Mouse (Mus musculus): ENCODE results near the gene Tex30. TPM values are rescaled to one million over a fixed set of nuclear protein-coding genes. Genes with fewer than 3 reads are reported as not detected.

Tex30 gene
- total and polyA plus RNA-seq, 2 experiments from 2014 or later: 17.7 to 35.5 TPM

DNA sequence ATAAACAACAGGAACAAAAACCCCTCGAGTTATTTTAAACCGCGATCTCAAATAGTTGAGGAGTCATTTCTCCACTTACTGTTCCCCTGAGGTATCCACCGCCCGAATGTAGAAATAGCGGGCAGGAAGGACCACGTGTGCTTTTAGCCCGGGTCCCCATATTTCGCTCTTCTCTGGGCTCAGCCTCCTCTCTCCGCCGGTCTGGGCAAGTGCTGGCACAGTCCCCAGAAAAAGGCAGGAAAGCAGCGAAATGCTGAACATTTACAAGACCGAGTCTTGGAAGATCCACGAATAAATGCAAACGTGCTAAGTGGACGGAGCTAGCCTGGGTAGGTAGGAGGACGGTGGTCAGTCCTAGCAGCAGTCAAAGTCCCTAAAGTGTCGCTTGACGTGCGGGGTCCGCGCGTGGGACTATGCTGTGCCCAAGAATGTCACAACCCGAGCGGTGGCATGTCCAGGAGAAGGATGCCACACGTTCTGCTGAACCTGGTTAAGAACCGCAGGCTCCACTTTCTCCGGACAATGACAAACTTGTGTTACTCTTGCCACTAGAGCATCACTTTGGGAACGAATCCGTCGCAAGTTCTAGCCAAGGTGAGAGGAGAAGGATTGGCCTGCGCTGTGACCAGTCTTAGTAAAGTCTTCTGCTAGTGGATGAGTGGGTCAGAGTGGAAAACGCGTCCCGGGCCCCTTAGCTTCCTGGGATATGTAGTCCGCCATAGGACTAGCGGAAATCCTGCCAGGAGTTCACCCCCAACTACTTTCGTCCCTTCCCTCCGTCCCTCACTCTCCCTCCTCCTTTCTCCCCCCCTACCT, 16.2 kb upstream of the Tex30 start, which contains the start of the genes Kdelc1 and Bivm:
Gene Kdelc1 (minus strand): TSS at position 570 of the 816 bp plus-strand sequence.
Gene Bivm (plus strand): TSS at position 719 of the 816 bp plus-strand sequence.
- H3K27ac ChIP-seq (ENCODE audit: low read depth): peak within 1 kb of the TSS; percentile 95
- H3K4me1 ChIP-seq (ENCODE audit: control insufficient read depth, insufficient read depth): peaks cover 3% of the 10 kb centered on the region; the same call in 1 of the 2 replicates
- peaks cover 27% of the 10 kb centered on the region for H3K36me3 ChIP-seq (replicated peaks; ENCODE audit: control insufficient read depth, insufficient read depth, low read length)
- peak; percentile 96 for ATAC-seq (ENCODE audit: insufficient read depth, low read depth)
- WGBS: under 1% methylated on average over 39 of the region's 39 CpGs
- H3K4me3 ChIP-seq (ENCODE audit: low read depth, low read length): peak within 1 kb of the TSS; percentile 61
- DNase-seq (ENCODE audit: low spot score): peak; percentile 100
- H3K4me2 ChIP-seq (ENCODE audit: low read depth, low read length): peak within 1 kb of the TSS; percentile 89
- no peaks in the 10 kb centered on the region for H3K27me3 ChIP-seq (ENCODE audit: control insufficient read depth, insufficient read depth, low read length)
- no peak for TF ChIP-seq CTCF (IDR thresholded peaks at IDR 0.05; ENCODE audit: low read depth)
- TF ChIP-seq EP300 (IDR thresholded peaks at IDR 0.05; ENCODE audit: low read depth): peak; percentile 59
- peak within 1 kb of the TSS; percentile 73 for H3K9ac ChIP-seq (replicated peaks; ENCODE audit: low read depth, low read length)
- no peaks in the 10 kb centered on the region for H3K9me3 ChIP-seq (replicated peaks; ENCODE audit: control insufficient read depth, low read length)

GRCm38 (mm10) chr1:44117571-44117970, 15.3 kb upstream of the Tex30 start:
- ATAC-seq (ENCODE audit: insufficient read depth, low read depth): no peak
- Histone ChIP-seq H3K4me3 (ENCODE audit: low read depth, low read length) (peak overlapping the region; percentile 61), H3K9me3 (replicated peaks; ENCODE audit: control insufficient read depth, low read length) (no peaks in the 10 kb centered on the region), H3K27ac (ENCODE audit: low read depth) (no peak overlapping the region), H3K27me3 (ENCODE audit: control insufficient read depth, insufficient read depth, low read length) (no peaks in the 10 kb centered on the region), H3K4me1 (ENCODE audit: control insufficient read depth, insufficient read depth) (peaks cover 3% of the 10 kb centered on the region; the same call in 1 of the 2 replicates), H3K4me2 (ENCODE audit: low read depth, low read length) (peak overlapping the region; percentile 89; the same call in 1 of the 2 replicates), H3K9ac (replicated peaks; ENCODE audit: low read depth, low read length) (no peak overlapping the region), H3K36me3 (replicated peaks; ENCODE audit: control insufficient read depth, insufficient read depth, low read length) (peaks cover 32% of the 10 kb centered on the region)
- TF ChIP-seq EP300 (IDR thresholded peaks at IDR 0.05; ENCODE audit: low read depth): no peak
- no peak for TF ChIP-seq CTCF (IDR thresholded peaks at IDR 0.05; ENCODE audit: low read depth)
- no peak for DNase-seq (ENCODE audit: low spot score)

DNA sequence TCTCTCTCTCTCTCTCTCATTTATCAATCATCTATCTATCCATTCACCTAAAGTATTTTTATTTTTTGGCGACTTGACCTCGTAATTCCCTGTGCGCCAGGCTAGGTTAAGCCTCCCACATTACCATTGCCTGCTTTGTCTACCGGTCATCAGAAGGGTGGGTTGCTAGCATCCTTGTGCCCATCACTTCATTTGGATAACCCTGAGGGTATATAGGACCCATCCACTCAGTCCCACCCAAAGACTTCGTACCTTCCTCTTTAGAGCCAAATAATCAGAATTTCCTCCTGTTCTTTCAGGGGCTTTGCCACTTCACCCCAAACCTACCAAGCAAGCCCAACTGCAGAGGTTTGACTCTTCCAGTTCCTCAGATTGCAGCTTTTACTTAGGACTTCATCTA, 698 bp upstream of the Tex30 start:
- TF ChIP-seq EP300 (IDR thresholded peaks at IDR 0.05; ENCODE audit: low read depth): no peak
- no peak for TF ChIP-seq CTCF (IDR thresholded peaks at IDR 0.05; ENCODE audit: low read depth)
- H3K4me2 ChIP-seq (ENCODE audit: low read depth, low read length): peak overlapping the region; percentile 89
- no peak overlapping the region for H3K27ac ChIP-seq (ENCODE audit: low read depth)
- ATAC-seq (ENCODE audit: insufficient read depth, low read depth): no peak
- DNase-seq (ENCODE audit: low spot score): no peak
- peak overlapping the region; percentile 97 for H3K4me3 ChIP-seq (ENCODE audit: low read depth, low read length)
- 16% methylated on average over 5 of the region's 5 CpGs for WGBS
- peaks cover 5% of the 10 kb centered on the region; the same call in 1 of the 2 replicates for H3K4me1 ChIP-seq (ENCODE audit: control insufficient read depth, insufficient read depth)
- no peak overlapping the region for H3K9ac ChIP-seq (replicated peaks; ENCODE audit: low read depth, low read length)
- peaks cover 22% of the 10 kb centered on the region for H3K36me3 ChIP-seq (replicated peaks; ENCODE audit: control insufficient read depth, insufficient read depth, low read length)
- H3K27me3 ChIP-seq (ENCODE audit: control insufficient read depth, insufficient read depth, low read length): no peaks in the 10 kb centered on the region
- no peaks in the 10 kb centered on the region for H3K9me3 ChIP-seq (replicated peaks; ENCODE audit: control insufficient read depth, low read length)

GRCm38 (mm10) chr1:44101448-44102225, 604 bp downstream of the Tex30 start:
- TF ChIP-seq EP300 (IDR thresholded peaks at IDR 0.05; ENCODE audit: low read depth) (no peak), CTCF (IDR thresholded peaks at IDR 0.05; ENCODE audit: low read depth) (no peak)
- under 1% methylated on average over 49 of the region's 55 CpGs for WGBS
- Histone ChIP-seq H3K4me1 (ENCODE audit: control insufficient read depth, insufficient read depth) (peaks cover 5% of the 10 kb centered on the region; the same call in 1 of the 2 replicates), H3K9me3 (replicated peaks; ENCODE audit: control insufficient read depth, low read length) (no peaks in the 10 kb centered on the region), H3K36me3 (replicated peaks; ENCODE audit: control insufficient read depth, insufficient read depth, low read length) (peaks cover 16% of the 10 kb centered on the region), H3K9ac (replicated peaks; ENCODE audit: low read depth, low read length) (peak overlapping the region; percentile 85), H3K27me3 (ENCODE audit: control insufficient read depth, insufficient read depth, low read length) (no peaks in the 10 kb centered on the region), H3K4me3 (ENCODE audit: low read depth, low read length) (peak overlapping the region; percentile 97), H3K27ac (ENCODE audit: low read depth) (peak overlapping the region; percentile 97), H3K4me2 (ENCODE audit: low read depth, low read length) (peak overlapping the region; percentile 89)
- ATAC-seq (ENCODE audit: insufficient read depth, low read depth) (peak; percentile 73), DNase-seq (ENCODE audit: low spot score) (peak; percentile 37)

DNA sequence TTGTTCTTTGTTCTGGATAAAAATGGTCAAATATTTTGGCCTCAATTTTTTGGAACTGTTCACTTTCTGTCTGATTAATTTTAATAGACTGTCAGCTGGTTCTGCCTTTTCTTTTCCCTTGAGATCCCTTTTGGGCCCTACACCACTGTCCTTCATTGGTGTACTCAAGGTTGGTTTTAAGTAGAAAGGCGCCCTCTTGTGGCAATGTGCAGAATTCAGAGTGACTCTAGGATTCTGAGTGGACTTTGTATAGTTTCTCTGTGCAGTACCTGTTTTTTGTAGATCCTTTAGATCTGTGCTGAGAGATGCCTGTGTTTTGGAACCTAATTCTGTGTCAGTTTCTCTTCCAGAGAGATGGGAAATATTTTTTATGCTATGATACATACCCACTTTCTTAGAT, 37.6 kb downstream of the Tex30 start:
- 0% methylated on average over 1 of the region's 1 CpGs for WGBS

More for the DNA sequence above, 37.6 kb downstream of the Tex30 start:
- H3K27ac ChIP-seq (ENCODE audit: low read depth): no peak overlapping the region
- no peak overlapping the region for H3K4me3 ChIP-seq (ENCODE audit: low read depth, low read length)
- TF ChIP-seq EP300 (IDR thresholded peaks at IDR 0.05; ENCODE audit: low read depth): no peak
- TF ChIP-seq CTCF (IDR thresholded peaks at IDR 0.05; ENCODE audit: low read depth): peak; percentile 70
- H3K4me1 ChIP-seq (ENCODE audit: control insufficient read depth, insufficient read depth): no peaks in the 10 kb centered on the region
- ATAC-seq (ENCODE audit: insufficient read depth, low read depth): no peak
- H3K9ac ChIP-seq (replicated peaks; ENCODE audit: low read depth, low read length): no peak overlapping the region
- H3K4me2 ChIP-seq (ENCODE audit: low read depth, low read length): no peak overlapping the region
- H3K36me3 ChIP-seq (replicated peaks; ENCODE audit: control insufficient read depth, insufficient read depth, low read length): no peaks in the 10 kb centered on the region
- DNase-seq (ENCODE audit: low spot score): peak; percentile 24
- H3K27me3 ChIP-seq (ENCODE audit: control insufficient read depth, insufficient read depth, low read length): no peaks in the 10 kb centered on the region
- no peaks in the 10 kb centered on the region for H3K9me3 ChIP-seq (replicated peaks; ENCODE audit: control insufficient read depth, low read length)

Data from heart, postnatal 0 days (tissue).